Mouse (Mus musculus) lung, postnatal 0 days (tissue): ENCODE measurements at regions not wholly inside any gene's neighbourhood (a gene's known extent, or its start where the extent isn't known, plus 50 kb on each side); places are given as distances from the start of the nearest gene placed in this dataset.

Experiments used
- ATAC-seq: fragments of 200-750 bp; cut with Nextera tagmentation; 2 replicates; pipeline ENCODE4 v1.8.0; 2017; ENCODE audit warnings: moderate library complexity
- DNase-seq: peaks from one replicate; pipeline ENCODE4 v3.0.0-alpha.2; 2016; ENCODE audit warnings: low spot score
- H3K27ac ChIP-seq: fragments of 300-500 bp; sonication (generic); 2 replicates; pipeline ENCODE4 v1.5.1; 2014; ENCODE audit warnings: antibody characterized with exemption, mild to moderate bottlenecking, low read length, mixed read lengths
- H3K27me3 ChIP-seq: fragments of 300-500 bp; sonication (generic); replicated peaks from 2 replicates; pipeline ENCODE4 v1.6.1; 2014; ENCODE audit warnings: low read length, mixed read lengths; ENCODE audit not compliant: insufficient read depth
- H3K36me3 ChIP-seq: fragments of 300-500 bp; sonication (generic); 2 replicates; pipeline ENCODE4 v1.6.1; 2014; ENCODE audit warnings: low read length, mixed read lengths; ENCODE audit not compliant: insufficient read depth
- H3K4me1 ChIP-seq: fragments of 300-500 bp; sonication (generic); 2 replicates; pipeline ENCODE4 v1.6.1; 2014; ENCODE audit warnings: antibody characterized with exemption, low read depth, low read length, mixed read lengths; ENCODE audit not compliant: insufficient read depth
- H3K4me2 ChIP-seq: fragments of 300-500 bp; sonication (generic); replicated peaks from 2 replicates; pipeline ENCODE4 v1.6.1; 2014; ENCODE audit warnings: low read depth, mild to moderate bottlenecking, low read length, moderate library complexity, mixed read lengths
- H3K4me3 ChIP-seq: fragments of 300-500 bp; sonication (generic); 2 replicates; pipeline ENCODE4 v1.5.1; 2014; ENCODE audit warnings: low read depth, low read length
- H3K9ac ChIP-seq: fragments of 300-500 bp; sonication (generic); replicated peaks from 2 replicates; pipeline ENCODE4 v1.6.1; 2014; ENCODE audit warnings: low read depth, mild to moderate bottlenecking
- H3K9me3 ChIP-seq: fragments of 300-500 bp; sonication (generic); 2 replicates; pipeline ENCODE4 v1.6.1; 2016; ENCODE audit warnings: low read length, mixed read lengths
- CTCF ChIP-seq: IDR thresholded peaks from 2 replicates; pipeline ENCODE4 v1.5.1; 2016; ENCODE audit warnings: antibody characterized with exemption, mild to moderate bottlenecking
- EP300 ChIP-seq: IDR thresholded peaks from 2 replicates; pipeline ENCODE4 v1.6.1; 2016; ENCODE audit warnings: antibody characterized with exemption, mild to moderate bottlenecking, control low read depth
- WGBS: fragments of 180-500 bp; shearing (Covaris S2); extraction: QIAGEN DNeasy Blood & Tissue Kit; methylation state at CpG from one replicate; pipeline ENCODE4 v1.1.7; 2014; 5-methylcytosine and 5-hydroxymethylcytosine counted together

DNA sequence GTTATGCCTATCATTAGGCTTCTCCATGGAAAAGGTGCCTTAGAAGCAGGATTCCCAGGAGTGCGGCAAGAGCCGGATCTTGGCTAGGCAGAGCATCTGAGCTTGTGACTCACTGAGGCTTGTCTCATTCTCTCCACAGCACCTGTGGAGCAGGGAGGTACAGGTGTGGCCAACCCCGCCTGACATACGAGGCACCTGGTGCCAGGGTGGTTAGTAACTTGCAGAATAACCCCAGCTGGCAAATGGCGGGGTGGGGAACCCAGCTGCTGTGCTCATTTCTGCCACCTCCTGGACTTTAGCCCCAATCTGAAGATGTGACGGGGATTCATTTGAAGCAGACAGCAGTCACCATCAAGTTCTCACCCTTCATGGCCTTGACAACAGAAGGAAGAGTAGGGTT, 96.2 kb downstream of the Pdgfra start:
- no peaks in the 10 kb centered on the region for H3K27me3 ChIP-seq
- H3K9me3 ChIP-seq, result no peaks in the 10 kb centered on the region
- WGBS, result 90% methylated on average over 6 of the region's 6 CpGs
- no peak overlapping the region for H3K9ac ChIP-seq
- ATAC-seq, result no peak
- H3K27ac ChIP-seq, result no peak overlapping the region
- no peaks in the 10 kb centered on the region for H3K36me3 ChIP-seq
- no peak overlapping the region for H3K4me2 ChIP-seq
- H3K4me1 ChIP-seq, result no peaks in the 10 kb centered on the region
- TF ChIP-seq CTCF (no peak), EP300 (no peak)
- no peak overlapping the region for H3K4me3 ChIP-seq
- DNase-seq, result no peak

DNA sequence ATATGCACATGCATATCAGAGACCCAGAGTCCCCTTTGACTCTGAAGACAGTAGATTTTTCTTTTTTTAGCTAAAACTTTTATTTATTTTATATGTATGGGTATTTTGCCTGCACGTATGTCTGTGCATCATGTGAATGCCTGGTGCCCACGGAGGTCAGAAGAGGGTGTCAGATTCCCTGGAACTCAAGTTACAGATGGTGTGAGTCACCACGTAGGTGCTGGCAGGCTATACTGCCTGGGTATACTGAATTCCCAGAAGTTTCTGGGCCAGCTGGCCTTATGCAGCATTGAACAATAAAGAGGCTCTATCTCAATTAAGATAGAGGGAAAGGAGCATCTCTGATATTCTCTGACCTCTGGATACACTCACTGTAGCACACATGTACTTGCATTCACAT, 97.6 kb downstream of the Pdgfra start:
- no peak overlapping the region for H3K4me3 ChIP-seq
- DNase-seq (no peak), ATAC-seq (no peak)
- WGBS, result 76% methylated on average over 3 of the region's 3 CpGs
- H3K27me3 ChIP-seq, result no peaks in the 10 kb centered on the region
- H3K9ac ChIP-seq, result no peak overlapping the region
- no peaks in the 10 kb centered on the region for H3K4me1 ChIP-seq
- H3K9me3 ChIP-seq, result no peaks in the 10 kb centered on the region
- no peak overlapping the region for H3K27ac ChIP-seq
- no peak overlapping the region for H3K4me2 ChIP-seq
- TF ChIP-seq EP300 (no peak), CTCF (no peak)
- H3K36me3 ChIP-seq, result no peaks in the 10 kb centered on the region

DNA sequence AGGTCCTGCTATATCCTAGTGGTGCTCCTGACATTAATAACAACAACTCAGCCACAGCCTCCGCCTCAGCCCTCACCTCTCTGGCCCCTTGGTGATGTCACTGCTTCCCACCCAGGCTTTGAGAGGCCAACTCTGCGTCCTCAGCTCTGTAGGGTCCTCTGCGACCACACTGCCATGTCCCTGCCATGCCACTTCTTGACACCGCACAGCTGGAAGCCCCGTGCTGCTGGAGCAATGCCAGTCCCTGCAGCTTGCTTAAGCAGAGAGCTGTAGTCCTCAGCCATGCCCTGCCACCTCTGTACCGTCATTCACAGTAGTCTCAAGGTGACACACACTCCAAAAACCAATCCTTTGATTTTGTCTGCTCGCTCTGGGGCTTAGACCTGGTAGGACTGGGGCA, 101.3 kb downstream of the Pdgfra start:
- DNase-seq, result no peak
- no peaks in the 10 kb centered on the region for H3K4me1 ChIP-seq
- H3K9me3 ChIP-seq, result no peaks in the 10 kb centered on the region
- H3K9ac ChIP-seq, result no peak overlapping the region
- no peak overlapping the region for H3K4me3 ChIP-seq
- no peak for ATAC-seq
- TF ChIP-seq EP300 (no peak), CTCF (no peak)
- 50% methylated on average over 7 of the region's 7 CpGs for WGBS
- no peak overlapping the region for H3K27ac ChIP-seq
- no peaks in the 10 kb centered on the region for H3K27me3 ChIP-seq
- no peaks in the 10 kb centered on the region for H3K36me3 ChIP-seq
- no peak overlapping the region for H3K4me2 ChIP-seq

GRCm38 (mm10) chr5:75253830-75254229, 101.7 kb downstream of the Pdgfra start:
- no peaks in the 10 kb centered on the region for H3K4me1 ChIP-seq
- H3K4me2 ChIP-seq, result no peak overlapping the region
- no peak overlapping the region for H3K27ac ChIP-seq
- DNase-seq (no peak), ATAC-seq (no peak)
- H3K9me3 ChIP-seq, result no peaks in the 10 kb centered on the region
- no peak overlapping the region for H3K9ac ChIP-seq
- H3K36me3 ChIP-seq, result no peaks in the 10 kb centered on the region
- 82% methylated on average over 5 of the region's 5 CpGs for WGBS
- no peaks in the 10 kb centered on the region for H3K27me3 ChIP-seq
- TF ChIP-seq CTCF (no peak), EP300 (no peak)
- H3K4me3 ChIP-seq, result no peak overlapping the region

DNA sequence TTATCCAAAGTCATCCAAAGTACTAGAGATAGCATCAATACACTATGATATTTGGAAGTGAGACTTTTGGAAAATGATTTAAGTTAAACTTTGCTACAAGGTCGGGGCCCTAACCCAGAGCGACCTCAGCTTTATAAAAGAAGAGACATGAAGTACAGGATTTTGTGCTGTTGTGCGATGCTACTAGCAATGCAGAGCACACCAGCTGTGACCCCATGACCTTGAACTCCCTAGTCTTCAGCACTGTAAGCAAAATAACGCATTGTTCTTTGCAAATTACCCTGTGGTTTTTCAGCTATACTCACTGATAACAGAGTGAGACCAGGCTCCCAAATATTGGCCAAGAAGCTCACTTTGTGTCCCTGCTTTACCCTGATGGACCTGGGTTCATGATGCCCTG, 104.1 kb downstream of the Pdgfra start:
- no peak for ATAC-seq

GRCm38 (mm10) chr5:75257067-75257466, 105.0 kb downstream of the Pdgfra start:
- Histone ChIP-seq H3K9me3 (no peaks in the 10 kb centered on the region), H3K27me3 (no peaks in the 10 kb centered on the region), H3K36me3 (no peaks in the 10 kb centered on the region), H3K27ac (no peak overlapping the region), H3K4me3 (no peak overlapping the region), H3K9ac (no peak overlapping the region), H3K4me2 (no peak overlapping the region), H3K4me1 (no peaks in the 10 kb centered on the region)
- no peak for TF ChIP-seq CTCF
- TF ChIP-seq EP300, result no peak
- ATAC-seq (no peak), DNase-seq (no peak)
- WGBS, result 63% methylated on average over 2 of the region's 2 CpGs

More for the DNA sequence above, 104.1 kb downstream of the Pdgfra start:
- Histone ChIP-seq H3K27me3 (no peaks in the 10 kb centered on the region), H3K27ac (no peak overlapping the region), H3K9ac (no peak overlapping the region), H3K4me2 (no peak overlapping the region), H3K9me3 (no peaks in the 10 kb centered on the region), H3K36me3 (no peaks in the 10 kb centered on the region), H3K4me3 (no peak overlapping the region), H3K4me1 (no peaks in the 10 kb centered on the region)
- no peak for TF ChIP-seq CTCF
- no peak for DNase-seq
- WGBS, result 78% methylated on average over 4 of the region's 4 CpGs

GRCm38 (mm10) chr5:75260247-75260646, 108.2 kb downstream of the Pdgfra start:
- H3K4me2 ChIP-seq, result no peak overlapping the region

More at GRCm38 (mm10) chr5:75260247-75260646, 108.2 kb downstream of the Pdgfra start:
- WGBS, result 48% methylated on average over 10 of the region's 10 CpGs
- no peaks in the 10 kb centered on the region for H3K27me3 ChIP-seq
- ATAC-seq, result peak; percentile 57
- H3K27ac ChIP-seq, result no peak overlapping the region
- no peak for TF ChIP-seq EP300
- TF ChIP-seq CTCF, result no peak
- H3K9me3 ChIP-seq, result no peaks in the 10 kb centered on the region
- H3K4me3 ChIP-seq, result no peak overlapping the region
- H3K9ac ChIP-seq, result no peak overlapping the region
- H3K36me3 ChIP-seq, result no peaks in the 10 kb centered on the region
- peak; percentile 30 for DNase-seq
- no peaks in the 10 kb centered on the region for H3K4me1 ChIP-seq
